Mouse (Mus musculus) cerebellum, adult 2 months (tissue): ENCODE results near the gene Casp1.

ENCODE experiments used
- CTCF ChIP-seq: fragments of 200-500 bp; IDR thresholded peaks from 2 replicates; pipeline ENCODE4 v1.5.1; 2011; ENCODE audit warnings: low read depth, mild to moderate bottlenecking, control low read depth, low read length, moderate library complexity, borderline replicate concordance; ENCODE audit not compliant: insufficient read depth
- POLR2A ChIP-seq: fragments of 200-500 bp; IDR thresholded peaks from 2 replicates; pipeline ENCODE4 v1.6.1; 2011; ENCODE audit warnings: low read length, control low read depth, borderline replicate concordance; ENCODE audit not compliant: insufficient read depth

DNA sequence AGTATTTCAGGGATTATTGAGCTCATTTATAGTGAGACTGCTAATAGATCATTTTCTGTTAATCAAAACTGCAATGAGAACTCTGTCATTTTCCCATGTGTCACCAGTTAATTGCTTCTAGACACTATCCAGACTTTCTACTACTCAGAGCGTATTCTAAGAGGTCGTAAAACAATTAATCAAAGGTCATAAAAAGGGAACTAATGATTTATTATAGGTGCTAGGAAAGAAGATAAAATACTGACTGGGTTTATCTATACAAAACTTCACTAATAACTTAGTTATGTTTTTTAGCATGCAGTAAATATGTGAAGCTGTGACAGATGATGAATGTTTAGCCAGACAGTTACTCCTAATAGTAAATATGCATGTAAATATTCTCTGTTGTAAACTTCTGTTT lies 12.2 kb upstream of the Casp1 start:
- TF ChIP-seq CTCF (no peak), POLR2A (no peak)
